ENCODE assay signal across 11 mouse cellular contexts in the genomic region with DNA sequence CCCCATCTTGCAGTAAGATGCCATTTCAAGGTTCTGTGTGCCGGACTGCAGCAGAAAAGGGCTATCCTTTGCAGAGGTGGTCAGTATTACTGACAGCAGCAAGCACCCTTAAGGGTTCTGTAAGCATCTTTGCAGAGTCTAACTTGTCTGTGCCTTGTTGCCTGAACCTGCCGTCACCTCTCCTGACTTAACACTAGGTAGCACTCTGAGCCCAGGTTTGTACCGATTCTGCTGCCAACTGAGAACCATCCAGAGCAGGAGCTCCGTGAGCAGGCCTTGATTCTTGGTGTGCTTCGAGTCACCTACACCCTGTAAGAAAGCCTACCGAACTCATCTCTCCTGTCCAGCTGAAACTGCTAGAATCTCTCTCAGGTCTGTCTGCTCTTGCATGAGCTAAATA. TPM values are rescaled to one million over a fixed set of nuclear protein-coding genes. Genes with fewer than 3 reads are reported as not detected.
DNase-seq lines count a peak whose midpoint lies in the region; ATAC-seq and TF ChIP-seq lines count a peak whose summit lies in the region.
"Had no signal": no experiment of that assay in that cellular context is flagged by ENCODE, and none has a peak within 500 bp of the region (broad histone marks: within the 10 kb centered on the region; RNA-seq: fewer than 3 reads in every experiment).

No protein-coding gene starts in this region.

- peak; percentile 70 for TF ChIP-seq CTCF in intestine, postnatal 0 days (IDR thresholded peaks at IDR 0.05; ENCODE audit: low read depth)

- no peak overlapping the region for H3K4me2 ChIP-seq in intestine, postnatal 0 days (replicated peaks; ENCODE audit: low read depth)
- H3K4me2 ChIP-seq in intestine, embryonic 16.5 days (ENCODE audit: low read depth, low read length) = no peak overlapping the region
- no peak overlapping the region for H3K4me2 ChIP-seq in embryonic facial prominence, embryonic 11.5 days (ENCODE audit: low read depth, low read length)
- H3K4me2 ChIP-seq: midbrain, embryonic 11.5 days had no signal

- WGBS in intestine, postnatal 0 days = 67% methylated on average over 6 of the region's 6 CpGs
- 65% methylated on average over 6 of the region's 6 CpGs for WGBS in intestine, embryonic 16.5 days
- WGBS in embryonic facial prominence, embryonic 11.5 days = 62% methylated on average over 6 of the region's 6 CpGs

- no peaks in the 10 kb centered on the region for H3K36me3 ChIP-seq in intestine, postnatal 0 days (ENCODE audit: control insufficient read depth, insufficient read depth)
- H3K36me3 ChIP-seq in intestine, embryonic 16.5 days (ENCODE audit: control insufficient read depth, insufficient read depth, low read length) = no peaks in the 10 kb centered on the region
- H3K36me3 ChIP-seq in embryonic facial prominence, embryonic 11.5 days (replicated peaks; ENCODE audit: control insufficient read depth, insufficient read depth, low read depth, low read length) = no peaks in the 10 kb centered on the region
- H3K36me3 ChIP-seq: G1E had no signal

- no peak overlapping the region for H3K9ac ChIP-seq in intestine, postnatal 0 days (ENCODE audit: low read depth, low read length)
- no peak overlapping the region for H3K9ac ChIP-seq in intestine, embryonic 16.5 days (ENCODE audit: low read depth, low read length)
- no peak overlapping the region for H3K9ac ChIP-seq in embryonic facial prominence, embryonic 11.5 days (replicated peaks; ENCODE audit: low read length)

- H3K4me3 ChIP-seq in intestine, postnatal 0 days (ENCODE audit: low read depth, low read length) = no peak overlapping the region
- no peak overlapping the region for H3K4me3 ChIP-seq in intestine, embryonic 16.5 days (ENCODE audit: low read length)
- no peak overlapping the region for H3K4me3 ChIP-seq in embryonic facial prominence, embryonic 11.5 days (ENCODE audit: low read depth, low read length)
- H3K4me3 ChIP-seq: hindbrain, embryonic 10.5 days had no signal

- no peaks in the 10 kb centered on the region for H3K27me3 ChIP-seq in intestine, postnatal 0 days (replicated peaks; ENCODE audit: control insufficient read depth, insufficient read depth, low read length)
- H3K27me3 ChIP-seq in intestine, embryonic 16.5 days (replicated peaks; ENCODE audit: control insufficient read depth, insufficient read depth, low read length) = no peaks in the 10 kb centered on the region
- no peaks in the 10 kb centered on the region for H3K27me3 ChIP-seq in embryonic facial prominence, embryonic 11.5 days (ENCODE audit: control insufficient read depth, insufficient read depth, low read length)

- no peaks in the 10 kb centered on the region for H3K4me1 ChIP-seq in intestine, postnatal 0 days (replicated peaks; ENCODE audit: control insufficient read depth, insufficient read depth, low read length)
- H3K4me1 ChIP-seq in intestine, embryonic 16.5 days (ENCODE audit: control insufficient read depth, insufficient read depth, low read length) = no peaks in the 10 kb centered on the region
- no peaks in the 10 kb centered on the region for H3K4me1 ChIP-seq in embryonic facial prominence, embryonic 11.5 days (ENCODE audit: control insufficient read depth, insufficient read depth, low read length)
- H3K4me1 ChIP-seq: hindbrain, embryonic 10.5 days had no signal

- DNase-seq in 416B (ENCODE audit: low read depth) (peak; percentile 58), R1 (ENCODE audit: low read depth, low spot score) (peak; percentile 43)
- peak; percentile 3 for DNase-seq in embryonic facial prominence, embryonic 11.5 days (ENCODE audit: low spot score)
- no peak for DNase-seq in left cerebral cortex, adult 8-10 months (ENCODE audit: low spot score in 2 of 2)
- DNase-seq in spleen, adult 12 weeks (ENCODE audit: low spot score) = no peak

- H3K9me3 ChIP-seq in intestine, postnatal 0 days (ENCODE audit: control insufficient read depth) = no peaks in the 10 kb centered on the region
- H3K9me3 ChIP-seq in intestine, embryonic 16.5 days (ENCODE audit: control insufficient read depth, low read length) = no peaks in the 10 kb centered on the region
- no peaks in the 10 kb centered on the region for H3K9me3 ChIP-seq in embryonic facial prominence, embryonic 11.5 days (replicated peaks; ENCODE audit: control insufficient read depth, low read length)
- H3K9me3 ChIP-seq: G1E; hindbrain, embryonic 10.5 days had no signal

- no peak overlapping the region for H3K27ac ChIP-seq in intestine, postnatal 0 days (ENCODE audit: low read depth, low read length)
- no peak overlapping the region for H3K27ac ChIP-seq in intestine, embryonic 16.5 days (ENCODE audit: low read length)
- H3K27ac ChIP-seq in embryonic facial prominence, embryonic 11.5 days (replicated peaks; ENCODE audit: low read depth, low read length) = no peak overlapping the region
- H3K27ac ChIP-seq: hindbrain, embryonic 10.5 days had no signal

- no peak for ATAC-seq in intestine, postnatal 0 days
- ATAC-seq in intestine, embryonic 16.5 days = no peak
- no peak for ATAC-seq in embryonic facial prominence, embryonic 11.5 days (replicated peaks; ENCODE audit: insufficient number of reproducible peaks, low FRiP score, low TSS enrichment, low read depth)
- ATAC-seq in erythroblast, adult 5-6 weeks (replicated peaks; ENCODE audit: low FRiP score, poor library complexity, severe bottlenecking) = no peak

RNA-seq across cellular contexts. Expression of a gene that starts 22.8 kb away (rescaled TPM):
- 36.5 and 38.1 TPM in 2 replicates for polyA plus RNA-seq in intestine, postnatal 0 days (2015; fragmentation: Nextera tagmentation; extraction: Ambion mirVana)
- polyA plus RNA-seq in intestine, embryonic 16.5 days (2015; fragmentation: Nextera tagmentation; extraction: Ambion mirVana) = 55.3 and 61.0 TPM in 2 replicates
- 81.7 and 84.4 TPM in 2 replicates for polyA plus RNA-seq in embryonic facial prominence, embryonic 11.5 days (2014; fragmentation: Nextera tagmentation; extraction: Ambion mirVana)
- total RNA-seq in erythroblast, adult 5-6 weeks (2015; ENCODE audit: low replicate concordance) = 12.3 and 13.6 TPM in 2 replicates
- total RNA-seq in erythroblast, adult 5-6 weeks (2017; ENCODE audit: low replicate concordance) = 9.8 and 10.2 TPM in 2 replicates
- 10 to 100 TPM; 39.9 to 43.1 (median 41.3) TPM for total RNA-seq in left cerebral cortex, adult 8-10 months (2022)

Comparison
In these comparisons a context has a peak if more than half of its experiments do, and no peak if none do; other contexts are left out.
1. DNase-seq: peak in 416B (single experiment), R1 (single experiment) and embryonic facial prominence, embryonic 11.5 days (single experiment); none in left cerebral cortex, adult 8-10 months (0 of 2) and spleen, adult 12 weeks (single experiment).